Mouse (Mus musculus): ENCODE measurements at regions not wholly inside any gene's neighbourhood (a gene's known extent, or its start where the extent isn't known, plus 50 kb on each side); places are given as distances from the start of the nearest gene placed in this dataset.

GRCm38 (mm10) chr15:42252730-42253330 lies 2118.7 kb downstream of the 9330182O14Rik start:
- peak; percentile 60 for DNase-seq
- Histone ChIP-seq H3K27ac (ENCODE audit: low read depth) (peak overlapping the region; percentile 27; the same call in 1 of the 2 replicates), H3K27me3 (ENCODE audit: insufficient read depth, low read length) (no peaks in the 10 kb centered on the region), H3K4me2 (no peak overlapping the region), H3K4me1 (ENCODE audit: insufficient read depth) (no peaks in the 10 kb centered on the region), H3K36me3 (ENCODE audit: insufficient read depth) (no peaks in the 10 kb centered on the region), H3K9me3 (ENCODE audit: low read depth, low read length) (no peaks in the 10 kb centered on the region), H3K4me3 (ENCODE audit: low read depth, low read length) (no peak overlapping the region), H3K9ac (no peak overlapping the region)
- WGBS: 31% methylated on average over 2 of the region's 2 CpGs
- ATAC-seq (ENCODE audit: insufficient read depth): peak; percentile 62; the same call in 1 of the 2 replicates
- no peak for TF ChIP-seq CTCF (IDR thresholded peaks at IDR 0.05; ENCODE audit: low read depth)

DNA sequence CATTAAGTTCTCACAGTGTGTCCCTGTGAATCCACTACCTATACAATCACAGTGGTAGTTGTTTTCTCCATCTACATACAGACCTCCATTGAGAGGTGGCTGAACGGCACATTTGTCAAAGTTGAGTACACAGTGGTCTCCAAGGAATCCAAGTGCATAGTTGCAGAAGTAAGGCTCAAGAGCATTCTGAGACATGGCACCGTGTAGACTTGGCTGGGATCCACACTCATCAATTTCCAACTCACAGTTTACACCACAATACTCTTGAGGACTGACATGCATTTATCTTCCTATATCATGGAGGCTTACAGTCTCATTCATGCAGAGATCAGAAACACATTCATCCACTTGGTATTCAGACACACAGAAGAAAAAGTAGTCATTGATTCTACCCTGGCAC lies 2122.2 kb downstream of the 9330182O14Rik start:
- H3K4me1 ChIP-seq (ENCODE audit: insufficient read depth): no peaks in the 10 kb centered on the region
- no peaks in the 10 kb centered on the region for H3K36me3 ChIP-seq (ENCODE audit: insufficient read depth)
- no peak overlapping the region for H3K4me2 ChIP-seq
- no peak for DNase-seq
- H3K27ac ChIP-seq (ENCODE audit: low read depth): no peak overlapping the region
- no peaks in the 10 kb centered on the region for H3K9me3 ChIP-seq (ENCODE audit: low read depth, low read length)
- TF ChIP-seq CTCF (IDR thresholded peaks at IDR 0.05; ENCODE audit: low read depth): no peak
- no peak overlapping the region for H3K4me3 ChIP-seq (ENCODE audit: low read depth, low read length)
- no peaks in the 10 kb centered on the region for H3K27me3 ChIP-seq (ENCODE audit: insufficient read depth, low read length)
- 46% methylated on average over 2 of the region's 2 CpGs for WGBS
- no peak for ATAC-seq (ENCODE audit: insufficient read depth)
- no peak overlapping the region for H3K9ac ChIP-seq

- H3K4me2 ChIP-seq: no peak overlapping the region
- H3K36me3 ChIP-seq (ENCODE audit: insufficient read depth): no peaks in the 10 kb centered on the region
- ATAC-seq (ENCODE audit: insufficient read depth): peak; percentile 66
- H3K27me3 ChIP-seq (ENCODE audit: insufficient read depth, low read length): no peaks in the 10 kb centered on the region
- H3K4me1 ChIP-seq (ENCODE audit: insufficient read depth): no peaks in the 10 kb centered on the region
- no peak overlapping the region for H3K27ac ChIP-seq (ENCODE audit: low read depth)
- no peak overlapping the region for H3K9ac ChIP-seq
- DNase-seq: no peak
- no peak overlapping the region for H3K4me3 ChIP-seq (ENCODE audit: low read depth, low read length)
- no peak for TF ChIP-seq CTCF (IDR thresholded peaks at IDR 0.05; ENCODE audit: low read depth)
- 65% methylated on average over 1 of the region's 1 CpGs for WGBS
- no peaks in the 10 kb centered on the region for H3K9me3 ChIP-seq (ENCODE audit: low read depth, low read length)
Measured at GRCm38 (mm10) chr15:42275117-42275516, 2141.0 kb downstream of the 9330182O14Rik start.

DNA sequence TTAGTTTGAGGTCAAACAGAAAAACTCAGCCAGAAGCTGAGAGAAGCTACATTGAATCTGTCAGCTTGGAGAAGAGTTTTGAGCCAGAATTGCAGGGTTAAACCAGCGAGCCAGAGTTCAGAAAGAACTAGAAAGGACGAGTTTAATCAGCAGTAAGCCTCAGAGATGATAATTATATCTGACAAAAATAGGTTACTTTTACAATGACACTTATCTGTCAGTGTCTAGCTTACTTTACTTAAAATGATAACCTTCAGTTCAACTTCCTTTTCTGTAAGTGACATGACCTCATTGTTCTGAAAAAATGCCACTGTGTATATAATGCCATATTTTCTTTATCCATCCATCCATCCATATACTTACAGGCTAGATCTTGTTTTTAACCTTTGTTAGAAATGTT lies 2143.1 kb downstream of the 9330182O14Rik start:
- H3K27ac ChIP-seq (ENCODE audit: low read depth): no peak overlapping the region
- H3K9me3 ChIP-seq (ENCODE audit: low read depth, low read length): no peaks in the 10 kb centered on the region
- no peak for DNase-seq
- 49% methylated on average over 2 of the region's 2 CpGs for WGBS
- H3K4me3 ChIP-seq (ENCODE audit: low read depth, low read length): no peak overlapping the region
- no peak for TF ChIP-seq CTCF (IDR thresholded peaks at IDR 0.05; ENCODE audit: low read depth)
- H3K4me2 ChIP-seq: no peak overlapping the region
- no peak for ATAC-seq (ENCODE audit: insufficient read depth)
- no peaks in the 10 kb centered on the region for H3K27me3 ChIP-seq (ENCODE audit: insufficient read depth, low read length)
- H3K9ac ChIP-seq: no peak overlapping the region
- H3K4me1 ChIP-seq (ENCODE audit: insufficient read depth): no peaks in the 10 kb centered on the region
- no peaks in the 10 kb centered on the region for H3K36me3 ChIP-seq (ENCODE audit: insufficient read depth)

DNA sequence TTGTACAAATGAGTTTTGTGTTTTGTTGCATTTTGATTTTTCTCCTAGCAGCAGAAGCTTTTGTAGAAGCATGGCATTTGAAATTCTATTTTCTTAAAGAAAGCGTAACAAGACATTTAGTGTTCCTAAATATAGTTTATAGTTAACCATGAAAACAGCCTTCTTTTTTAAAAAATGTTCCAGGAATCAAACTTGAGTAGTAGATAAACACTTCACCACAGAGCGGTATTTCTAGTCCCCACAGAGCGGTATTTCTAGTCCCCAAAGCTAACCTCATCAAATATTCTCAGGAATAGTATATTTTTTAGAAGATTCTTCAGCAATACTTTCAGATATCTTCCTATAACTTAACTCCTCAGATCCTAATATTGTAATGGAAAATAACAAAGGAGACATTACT lies 2146.6 kb downstream of the 9330182O14Rik start:
- WGBS: 72% methylated on average over 3 of the region's 3 CpGs
- Histone ChIP-seq H3K27ac (ENCODE audit: low read depth) (0 out of 2 replicates have a peak overlapping the region, but pooled peaks have one; percentile 8), H3K4me2 (no peak overlapping the region), H3K27me3 (ENCODE audit: insufficient read depth, low read length) (no peaks in the 10 kb centered on the region), H3K36me3 (ENCODE audit: insufficient read depth) (no peaks in the 10 kb centered on the region), H3K9ac (no peak overlapping the region), H3K4me3 (ENCODE audit: low read depth, low read length) (no peak overlapping the region), H3K4me1 (ENCODE audit: insufficient read depth) (no peaks in the 10 kb centered on the region), H3K9me3 (ENCODE audit: low read depth, low read length) (no peaks in the 10 kb centered on the region)
- no peak for ATAC-seq (ENCODE audit: insufficient read depth)
- no peak for DNase-seq
- TF ChIP-seq CTCF (IDR thresholded peaks at IDR 0.05; ENCODE audit: low read depth): no peak

GRCm38 (mm10) chr15:42296406-42296805 lies 2162.2 kb downstream of the 9330182O14Rik start:
- Histone ChIP-seq H3K9me3 (ENCODE audit: low read depth, low read length) (no peaks in the 10 kb centered on the region), H3K27ac (ENCODE audit: low read depth) (peak overlapping the region; percentile 48; the same call in 1 of the 2 replicates), H3K4me1 (ENCODE audit: insufficient read depth) (no peaks in the 10 kb centered on the region), H3K9ac (no peak overlapping the region), H3K4me3 (ENCODE audit: low read depth, low read length) (no peak overlapping the region), H3K27me3 (ENCODE audit: insufficient read depth, low read length) (no peaks in the 10 kb centered on the region), H3K36me3 (ENCODE audit: insufficient read depth) (no peaks in the 10 kb centered on the region), H3K4me2 (no peak overlapping the region)
- ATAC-seq (ENCODE audit: insufficient read depth) (peak; percentile 71; the same call in 1 of the 2 replicates), DNase-seq (peak; percentile 65)
- TF ChIP-seq CTCF (IDR thresholded peaks at IDR 0.05; ENCODE audit: low read depth): no peak
- 18% methylated on average over 4 of the region's 4 CpGs for WGBS

DNA sequence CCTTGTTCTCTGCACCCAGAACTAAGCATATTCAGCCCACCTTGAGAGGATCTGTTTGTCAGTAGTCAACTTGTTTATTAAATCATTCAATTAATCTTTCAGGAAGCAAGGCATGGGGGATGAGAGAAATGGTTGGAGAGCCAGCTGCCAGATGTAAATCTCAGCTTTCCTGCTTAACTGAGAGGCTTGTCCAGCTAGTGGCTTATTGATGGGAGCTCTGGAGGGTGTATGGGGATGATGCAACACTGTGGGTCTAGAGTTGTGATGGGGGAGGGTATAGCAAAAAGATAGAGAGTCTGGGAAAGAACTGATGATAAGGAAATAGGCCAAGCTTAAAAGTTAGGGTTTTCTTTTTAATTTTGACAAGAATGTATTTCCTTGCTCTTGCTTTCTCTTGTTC lies 2163.3 kb downstream of the 9330182O14Rik start:
- Histone ChIP-seq H3K27me3 (ENCODE audit: insufficient read depth, low read length) (no peaks in the 10 kb centered on the region), H3K4me1 (ENCODE audit: insufficient read depth) (no peaks in the 10 kb centered on the region), H3K36me3 (ENCODE audit: insufficient read depth) (no peaks in the 10 kb centered on the region), H3K4me2 (no peak overlapping the region), H3K9me3 (ENCODE audit: low read depth, low read length) (no peaks in the 10 kb centered on the region), H3K4me3 (ENCODE audit: low read depth, low read length) (no peak overlapping the region), H3K27ac (ENCODE audit: low read depth) (no peak overlapping the region), H3K9ac (no peak overlapping the region)
- TF ChIP-seq CTCF (IDR thresholded peaks at IDR 0.05; ENCODE audit: low read depth): no peak
- DNase-seq (peak; percentile 83), ATAC-seq (ENCODE audit: insufficient read depth) (peak; percentile 92)

All from lung, embryonic 14.5 days (tissue).